Mouse (Mus musculus) cerebellum, adult (tissue): ENCODE results near the gene Maml3.

Experiments
- ATAC-seq: cut with Nextera tagmentation; 2 replicates; pipeline ENCODE4 v1.9.2; 2017; ENCODE audit warnings: mild to moderate bottlenecking, moderate library complexity, mixed read lengths; ENCODE audit not compliant: insufficient number of reproducible peaks, low FRiP score, low TSS enrichment

Gene Maml3

DNA sequence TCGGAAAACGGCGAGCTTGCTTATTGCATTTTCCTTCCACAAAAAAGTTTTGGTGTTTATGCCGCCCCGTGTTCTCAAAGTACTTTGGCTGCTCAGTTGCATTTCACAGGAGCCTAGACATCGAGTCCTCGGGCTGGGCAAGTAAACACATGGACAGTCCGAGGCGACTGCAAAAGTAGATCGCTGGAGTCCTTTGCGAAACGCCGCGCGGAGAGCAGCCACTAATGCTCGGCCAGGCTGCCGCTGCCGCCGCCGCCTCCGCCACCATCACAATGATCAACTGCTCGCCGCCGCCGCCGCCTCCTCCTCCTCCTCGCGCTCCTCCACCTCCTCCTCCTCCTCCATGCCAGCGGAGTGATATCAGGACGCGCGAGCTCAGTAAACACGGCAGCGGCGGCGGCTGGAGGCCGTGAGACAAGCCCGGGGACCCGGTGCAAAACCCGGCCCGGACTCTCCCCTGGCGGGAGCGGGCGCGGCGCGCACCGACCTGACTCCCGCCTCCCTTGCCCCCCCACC lies at the start of gene Maml3:
Gene Maml3, minus strand, starts transcription at position 441 of the 516 bp plus-strand sequence.
- ATAC-seq, result peak; percentile 50

DNA sequence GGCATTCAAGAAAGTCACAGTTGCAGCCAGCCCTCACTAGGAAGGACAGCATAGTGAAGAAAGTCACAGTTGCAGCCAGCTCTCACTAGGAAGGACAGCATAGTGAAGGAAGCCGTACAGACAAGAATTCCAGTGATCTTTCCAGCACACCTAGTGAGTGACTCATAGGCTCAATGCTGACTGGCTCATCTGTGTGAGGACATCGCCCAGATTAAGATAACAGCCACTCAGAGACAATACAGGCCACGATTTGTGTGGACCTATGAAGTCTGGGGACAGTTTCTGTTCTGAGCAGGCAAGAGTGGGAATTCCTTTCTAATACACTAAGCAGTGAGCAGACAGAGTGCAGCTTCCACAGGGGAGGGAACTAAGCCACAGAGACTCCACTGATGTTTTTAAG lies 46.3 kb upstream of the Maml3 start:
- no peak for ATAC-seq

DNA sequence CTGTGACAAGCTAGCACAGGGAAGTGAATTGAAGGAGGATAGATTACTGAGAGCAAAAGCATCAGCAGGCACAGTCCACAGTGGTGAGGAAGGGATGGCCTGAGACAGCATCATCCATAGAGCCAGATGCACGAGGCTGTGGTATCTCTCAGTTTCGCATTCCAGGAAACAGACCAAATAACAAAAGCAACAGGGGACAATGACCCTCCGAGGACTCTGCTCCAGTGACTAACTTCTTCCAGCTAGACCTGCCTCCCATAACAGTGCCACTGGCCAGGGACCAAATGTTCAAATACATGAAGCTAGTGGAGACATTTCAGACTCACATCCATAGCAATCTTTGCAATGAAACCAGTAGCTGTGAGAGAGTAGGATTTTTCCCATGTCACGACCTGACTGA lies 43.4 kb upstream of the Maml3 start:
- ATAC-seq, result no peak

DNA sequence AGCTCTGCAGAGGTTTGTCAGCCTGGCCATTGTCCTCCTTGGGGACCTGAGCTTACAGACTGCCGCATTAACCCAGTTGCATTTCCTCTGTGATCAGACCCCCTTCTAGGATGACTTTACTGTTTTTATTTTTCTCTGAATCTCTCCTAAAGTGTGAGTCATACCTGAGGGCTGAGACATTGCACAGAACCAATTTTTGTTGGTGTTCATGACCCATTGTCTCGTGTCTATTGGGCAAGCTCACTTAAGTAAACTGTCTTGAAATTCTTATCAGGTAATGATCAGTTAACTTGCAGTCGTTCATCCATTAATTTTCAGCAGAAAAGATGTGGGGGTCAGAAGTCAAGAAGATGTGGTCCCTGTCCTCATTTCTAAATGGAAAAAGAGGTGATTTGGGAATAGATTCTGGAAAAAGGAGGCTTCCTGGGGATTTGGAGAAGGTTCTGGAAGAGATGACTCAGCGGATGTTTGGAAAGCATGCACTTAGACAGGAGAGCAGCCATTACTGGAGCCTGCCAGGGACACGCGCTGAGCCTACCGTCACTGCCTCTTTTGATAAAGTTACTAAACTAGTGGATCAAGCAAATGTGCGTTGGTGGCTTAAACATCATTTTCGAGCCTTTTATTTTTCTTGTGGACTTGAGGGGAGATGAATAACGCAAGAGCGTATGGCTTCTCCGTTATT lies 40.0 kb upstream of the Maml3 start:
- no peak for ATAC-seq

DNA sequence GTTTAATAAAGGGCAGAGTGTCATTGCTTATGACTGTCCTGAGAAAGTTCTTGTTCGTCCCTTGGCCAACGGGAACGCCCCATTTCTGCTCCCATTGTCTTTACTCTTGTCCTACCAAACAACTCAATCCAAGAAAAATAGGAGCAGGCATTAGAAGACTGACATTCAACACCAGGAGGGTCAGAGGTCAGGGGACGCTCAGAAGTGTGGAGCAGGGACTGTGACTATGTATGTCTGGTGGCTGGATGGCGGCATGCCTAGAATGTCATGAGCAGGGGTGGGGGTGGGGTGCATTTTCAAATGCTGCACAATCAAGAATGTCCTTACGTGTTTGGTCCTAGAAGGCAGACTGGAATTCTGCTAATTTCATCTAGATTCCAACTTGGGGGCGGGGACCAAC lies 38.1 kb upstream of the Maml3 start:
- ATAC-seq, result no peak

DNA sequence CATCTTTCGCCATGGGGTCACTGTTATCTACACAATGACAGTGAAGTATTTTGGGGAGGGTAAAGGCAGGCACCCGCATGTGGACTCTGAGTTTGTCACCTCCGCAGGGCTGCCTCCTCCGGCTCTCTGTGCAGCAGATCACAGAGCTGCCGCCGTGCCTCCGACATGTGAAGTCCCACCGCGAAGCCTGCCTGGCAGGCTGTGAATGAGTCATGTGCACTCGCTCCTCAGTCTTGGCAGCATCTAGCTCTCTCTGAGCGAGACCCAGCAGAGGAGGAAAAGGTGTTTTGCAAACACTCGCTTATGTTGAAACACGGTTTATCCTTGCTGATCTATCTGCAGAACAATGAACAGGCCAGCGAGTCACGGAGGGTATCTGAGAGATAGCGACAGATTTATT lies 35.3 kb upstream of the Maml3 start:
- peak; percentile 76 for ATAC-seq

DNA sequence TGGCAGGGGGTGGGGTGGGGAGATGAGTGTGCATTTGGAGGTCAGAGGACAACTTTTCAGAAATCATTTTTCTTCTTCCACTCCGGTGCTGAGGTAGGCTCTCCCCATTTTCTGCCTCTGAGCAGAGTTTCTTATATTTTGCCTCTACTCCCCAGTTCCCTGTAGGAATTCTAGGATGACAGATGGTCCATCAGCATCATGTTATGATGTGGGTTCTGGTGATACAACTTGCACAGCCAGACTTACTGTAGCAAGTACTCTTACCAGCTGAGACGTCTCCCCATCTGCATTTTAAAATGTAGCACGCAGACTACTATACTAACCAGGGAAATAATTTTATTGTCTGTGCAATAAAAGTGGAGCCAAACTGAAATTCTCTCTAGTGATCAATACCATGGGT lies 20.5 kb upstream of the Maml3 start:
- ATAC-seq, result no peak

DNA sequence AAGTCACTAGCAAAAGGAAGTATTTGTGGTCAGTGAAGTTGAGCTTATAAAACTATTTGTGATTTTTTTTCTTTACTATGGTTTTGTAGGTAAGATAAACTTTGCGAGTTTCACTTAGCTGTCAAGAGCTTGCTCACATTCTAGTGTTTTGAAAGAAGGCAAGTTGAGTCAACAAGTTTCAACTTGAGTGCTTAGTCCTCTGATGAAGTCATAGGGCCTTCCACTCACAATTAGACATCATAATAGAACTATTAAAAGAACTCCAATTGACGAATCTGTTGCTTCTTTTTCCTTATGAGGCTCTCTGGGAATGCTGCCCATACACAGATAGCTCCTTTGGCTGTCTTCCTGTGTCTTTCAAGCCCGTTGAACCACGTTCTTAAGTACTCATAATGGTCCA lies 16.0 kb upstream of the Maml3 start:
- ATAC-seq, result no peak

DNA sequence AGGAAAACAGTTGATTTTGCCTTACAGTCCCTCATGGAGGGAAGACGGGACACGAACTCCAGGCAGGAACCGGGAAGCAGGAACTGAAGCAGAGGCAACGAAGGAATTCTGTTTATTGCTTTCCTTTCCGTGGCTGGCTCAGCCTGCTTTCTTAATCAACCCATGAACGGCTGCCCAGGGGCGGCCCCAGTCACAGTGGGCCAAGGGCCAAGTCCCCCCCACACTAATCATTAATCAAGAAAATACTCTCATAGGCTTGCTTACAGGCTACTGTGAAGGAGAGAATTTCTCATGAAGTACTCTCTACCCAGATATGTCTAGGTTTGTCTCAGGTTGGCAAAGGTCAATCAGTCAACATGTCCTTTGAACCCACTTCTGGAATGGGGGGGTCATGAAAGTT lies 14.3 kb upstream of the Maml3 start:
- no peak for ATAC-seq

DNA sequence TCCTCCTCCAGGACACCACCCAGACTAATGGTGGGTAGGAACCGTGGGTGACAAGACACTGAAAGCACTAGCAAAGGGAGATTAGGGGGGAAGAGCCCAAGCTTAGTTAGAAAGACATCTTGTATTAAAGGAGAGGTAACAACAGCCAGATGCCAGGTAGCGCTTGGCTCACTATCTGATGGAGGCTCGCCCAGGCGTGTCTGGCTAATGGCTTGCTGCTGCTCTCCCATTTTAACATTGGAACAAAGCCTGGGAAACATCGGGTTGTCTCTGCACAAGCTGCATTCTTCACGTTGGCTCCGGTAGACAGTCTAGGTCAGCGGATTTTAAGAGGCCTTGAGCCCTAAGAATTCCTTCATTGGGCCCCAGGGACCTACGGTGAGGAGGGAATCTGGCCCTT lies 10.5 kb upstream of the Maml3 start:
- no peak for ATAC-seq

DNA sequence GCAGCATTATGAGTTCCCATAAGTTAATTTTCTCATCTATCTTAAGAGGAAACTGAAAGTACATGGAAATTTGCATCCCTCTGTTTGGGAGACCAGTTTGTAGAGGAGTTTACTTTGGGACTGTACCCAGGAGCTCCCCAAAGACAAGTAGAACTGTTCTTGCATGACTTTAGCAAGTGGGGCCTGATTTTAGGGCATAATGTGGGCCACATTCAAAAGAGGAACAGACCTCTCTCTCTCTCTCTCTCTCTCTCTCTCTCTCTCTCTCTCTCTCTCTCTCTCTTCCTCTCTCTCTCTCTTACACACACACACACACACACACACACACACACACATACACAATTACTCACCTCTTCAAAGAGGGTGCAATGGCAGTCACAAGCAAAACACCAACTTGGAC lies 3.2 kb upstream of the Maml3 start:
- no peak for ATAC-seq

DNA sequence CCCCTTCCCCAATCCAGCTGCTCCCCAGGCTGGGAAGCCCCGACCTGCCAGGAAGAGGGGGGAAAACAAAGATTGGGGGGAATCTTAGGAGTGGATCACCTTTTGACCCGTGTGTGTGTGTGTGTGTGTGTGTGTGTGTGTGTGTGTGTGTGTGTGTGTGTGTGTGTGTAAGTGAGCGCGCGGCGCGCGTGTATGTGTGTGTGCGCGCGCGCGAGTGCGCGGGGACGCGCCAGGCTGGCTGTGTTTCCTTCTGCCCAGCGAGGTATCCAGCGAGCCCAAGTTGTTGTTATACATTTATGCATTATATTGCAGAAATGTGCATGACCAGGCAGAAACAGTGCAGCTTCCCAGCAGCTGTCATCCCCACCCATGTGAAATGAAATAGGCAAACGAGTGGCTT lies 280 bp upstream of the Maml3 start:
- no peak for ATAC-seq

DNA sequence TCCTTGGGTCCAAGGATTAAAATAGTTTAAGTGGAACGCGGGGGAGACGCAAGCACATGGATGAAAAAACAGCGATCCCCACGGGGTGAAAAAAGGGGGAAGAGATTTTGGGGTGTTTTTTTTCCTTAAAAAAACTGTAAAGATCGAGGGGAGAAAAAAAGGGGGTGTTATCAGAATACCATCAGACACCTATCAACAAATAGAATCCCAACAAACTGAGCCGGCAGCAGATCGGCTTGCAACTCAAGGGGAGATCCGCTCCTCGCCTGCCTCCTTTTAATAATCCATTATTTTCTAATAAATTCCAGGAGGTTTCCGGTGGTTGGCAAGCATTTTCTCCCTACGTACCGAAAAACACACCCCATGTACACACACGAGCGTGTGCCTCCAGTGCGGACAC lies 668 bp downstream of the Maml3 start:
- no peak for ATAC-seq

DNA sequence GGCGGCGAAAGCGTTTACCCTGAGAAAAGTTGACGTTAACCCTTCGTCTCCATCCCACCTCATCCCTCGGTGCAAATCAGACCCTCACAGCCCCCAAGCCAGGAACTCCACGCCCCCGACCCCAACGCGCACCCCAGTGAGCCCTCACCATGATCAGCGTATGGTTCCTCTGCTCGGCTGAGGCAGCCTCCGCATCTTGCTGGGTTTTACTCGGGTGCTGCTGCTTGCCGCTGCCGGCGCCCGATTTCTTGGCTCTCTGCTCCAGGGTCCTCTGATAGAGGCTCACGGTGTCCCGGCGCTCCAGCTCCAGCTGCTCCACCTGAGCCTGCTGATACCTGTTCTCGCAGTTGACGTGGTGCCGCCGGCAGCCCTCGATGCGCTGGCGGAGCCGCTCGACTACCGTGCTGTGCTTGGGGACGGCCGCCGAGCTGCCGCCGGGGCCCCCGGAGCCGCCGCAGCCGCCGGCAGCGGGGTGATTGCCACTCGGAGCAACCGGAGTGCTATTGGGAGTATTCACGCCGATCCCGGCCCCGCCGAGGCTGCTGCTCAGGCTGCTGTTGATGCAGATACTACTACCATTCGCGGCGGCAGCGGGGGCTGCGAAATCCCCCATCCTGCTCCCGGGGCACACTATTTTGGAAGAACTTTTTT lies 1.2 kb downstream of the Maml3 start:
- no peak for ATAC-seq

DNA sequence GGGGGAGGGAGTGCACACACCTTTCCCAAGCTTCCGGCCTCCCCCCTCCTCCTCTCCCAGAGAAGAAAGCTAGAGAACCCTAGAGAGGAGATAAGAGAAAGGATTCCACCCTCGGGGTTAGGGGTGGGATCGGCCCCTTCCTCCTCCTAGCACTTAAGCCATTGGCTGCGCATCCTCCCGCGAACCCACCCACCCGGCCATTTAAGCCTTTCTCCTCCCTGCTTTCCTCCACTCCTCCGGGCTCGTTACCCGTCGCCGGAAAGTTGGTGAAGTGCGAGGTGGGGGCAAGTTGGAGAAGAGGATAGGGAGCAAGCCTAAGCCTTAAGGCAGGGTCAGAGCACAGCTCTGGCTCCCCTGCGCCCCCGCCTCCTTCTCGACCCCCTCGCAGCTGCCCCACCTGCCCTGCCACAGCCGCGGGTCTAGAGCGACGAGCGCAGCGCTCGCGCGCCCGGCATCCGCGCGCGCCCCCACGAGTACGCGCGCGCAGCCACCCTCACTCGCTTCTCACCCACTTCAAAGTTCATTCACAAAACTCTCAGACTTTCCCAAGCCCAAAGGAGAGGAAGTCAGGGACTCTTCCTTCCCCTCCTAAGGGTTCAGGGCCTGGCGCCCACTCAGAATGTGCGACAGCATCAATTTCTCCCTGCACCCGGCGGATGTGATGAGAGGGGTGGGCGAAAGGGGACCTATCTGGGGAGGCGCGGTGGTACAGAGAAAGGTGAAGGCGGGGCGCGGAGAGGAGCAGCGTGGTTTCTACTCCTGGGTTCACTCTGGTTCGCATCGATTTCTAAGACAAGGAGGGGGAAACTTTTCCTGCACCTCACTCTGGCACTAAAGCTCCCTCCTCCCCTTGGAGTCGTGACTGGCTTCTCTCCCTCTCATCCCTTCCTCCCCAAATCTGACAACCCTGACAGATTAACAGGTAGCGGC lies 2.0 kb downstream of the Maml3 start:
- ATAC-seq, result peak; percentile 7

DNA sequence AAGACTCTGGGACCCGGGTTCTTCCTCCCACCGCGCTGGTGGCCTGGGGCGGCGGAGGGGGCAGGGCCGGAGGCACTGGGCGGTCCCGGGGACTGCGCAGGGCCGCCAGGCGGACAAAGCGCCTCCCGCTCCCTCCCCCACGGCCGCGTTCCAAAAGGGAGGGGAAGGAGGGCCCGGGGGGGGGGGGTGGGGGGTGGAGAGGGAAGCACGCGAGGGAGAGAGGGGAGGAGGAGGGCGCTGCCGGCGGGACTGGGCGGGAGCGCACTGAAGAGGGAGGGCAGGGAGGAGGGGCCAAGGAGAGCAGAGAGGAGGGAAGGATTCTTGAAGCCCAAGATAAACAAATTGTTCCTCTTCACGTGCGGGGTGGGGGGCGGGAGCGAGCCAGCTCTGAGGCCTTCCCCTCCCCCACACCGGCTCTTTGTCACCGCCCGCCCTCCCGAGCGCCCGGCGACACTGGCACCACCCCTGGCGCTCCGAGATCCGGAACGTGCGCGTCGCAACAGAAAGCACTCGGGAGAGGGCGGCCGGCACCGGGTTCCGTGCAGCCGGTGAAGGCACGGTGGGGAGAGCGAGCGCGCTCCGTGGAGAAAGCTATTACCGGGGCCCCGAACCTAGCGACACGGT lies 2.8 kb downstream of the Maml3 start:
- ATAC-seq, result peak; percentile 62

DNA sequence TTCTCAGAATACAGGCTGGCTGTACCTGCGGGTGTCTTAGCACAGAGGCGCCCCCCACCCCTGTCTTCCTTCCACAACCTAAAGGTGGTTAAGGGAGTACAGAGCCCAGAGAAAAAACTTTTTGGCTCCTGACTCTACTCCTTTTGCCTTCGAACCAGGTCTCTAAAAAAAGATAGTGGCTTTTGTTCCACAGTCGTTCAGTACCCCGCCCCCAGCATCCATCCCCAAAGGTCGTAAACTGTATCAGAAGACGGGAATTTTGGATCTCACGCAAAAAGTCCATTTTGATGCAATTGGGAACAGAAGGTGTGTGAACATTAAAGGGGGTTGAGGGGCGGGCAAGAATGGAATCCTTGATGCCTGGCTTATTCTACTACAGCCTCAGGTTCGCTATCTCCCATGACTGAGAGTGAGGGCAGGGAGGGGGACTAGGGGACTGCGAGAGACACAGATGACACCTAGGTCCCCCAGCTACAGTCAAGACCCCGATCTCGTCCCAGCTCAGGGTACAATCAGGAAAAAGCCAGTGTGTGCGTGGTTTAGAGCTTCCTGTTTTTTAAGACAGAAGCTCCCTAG lies 3.4 kb downstream of the Maml3 start:
- peak; percentile 53 for ATAC-seq

DNA sequence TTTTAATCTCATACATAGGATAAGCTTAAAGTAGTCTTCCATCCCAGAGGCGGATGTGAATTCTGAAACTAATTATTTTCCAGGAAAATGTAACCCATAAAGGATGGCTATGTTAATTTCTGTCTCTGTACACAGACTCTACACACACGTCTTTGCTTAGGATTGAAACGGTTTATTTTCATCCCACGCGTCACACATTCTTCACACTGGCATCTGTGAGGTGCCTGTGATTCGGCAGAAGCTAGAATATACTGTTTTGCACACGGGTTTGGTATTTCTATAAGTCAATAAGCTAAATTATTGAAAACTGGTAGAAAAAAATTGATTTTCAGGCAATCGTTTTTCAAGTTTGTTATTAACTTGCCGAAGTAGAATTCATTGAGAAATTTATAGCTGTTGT lies 4.0 kb downstream of the Maml3 start:
- no peak for ATAC-seq

DNA sequence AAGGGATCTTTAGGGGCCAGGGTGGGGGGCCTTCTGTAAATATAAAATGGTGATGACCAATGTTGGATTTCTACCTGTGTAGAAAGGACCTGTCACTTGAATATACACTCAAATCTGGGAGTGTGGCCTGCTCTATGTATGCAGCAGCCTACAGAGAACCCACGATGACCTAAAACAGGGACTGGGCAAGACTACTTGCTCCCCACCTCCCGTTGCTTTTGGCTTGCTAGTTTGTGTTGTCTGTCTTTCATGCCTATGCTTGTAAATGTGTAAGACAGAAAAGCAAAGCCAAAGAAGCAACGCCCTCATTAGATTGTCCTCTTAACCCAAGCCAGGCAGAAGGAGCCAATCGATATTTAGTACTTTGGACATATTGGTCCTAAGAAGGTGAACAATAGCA lies 4.6 kb downstream of the Maml3 start:
- no peak for ATAC-seq

DNA sequence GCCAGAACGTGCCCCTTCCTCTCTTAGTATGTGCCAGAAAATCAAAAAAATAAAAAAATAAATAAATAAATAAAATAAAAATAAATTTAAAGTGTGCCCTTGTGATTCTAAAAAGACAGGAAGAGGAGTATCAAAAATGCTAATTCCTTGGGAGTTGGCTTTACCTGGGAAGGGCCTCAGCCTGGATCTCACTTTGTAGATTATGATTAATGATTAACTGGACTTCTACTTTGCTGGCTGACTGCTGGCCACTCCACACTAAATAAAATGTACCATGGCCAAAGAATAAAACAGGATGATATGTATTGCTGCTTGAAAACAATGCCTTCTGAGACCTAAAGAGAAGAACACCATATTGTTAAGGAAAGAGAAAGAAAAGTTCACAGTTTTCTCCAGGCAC lies 5.6 kb downstream of the Maml3 start:
- no peak for ATAC-seq
